Mouse (Mus musculus) heart, embryonic 13.5 days (tissue): ENCODE results near the gene Olfr6. TPM values are rescaled to one million over a fixed set of nuclear protein-coding genes. Genes with fewer than 3 reads are reported as not detected.
"Not testable (repeated sequence)": the region's sequence is repeated elsewhere in the genome, so short reads cannot be mapped to it uniquely, and the experiment has no call there.

Experiments
- ATAC-seq: fragments of 200-750 bp; cut with Nextera tagmentation; 2 replicates; pipeline ENCODE4 v1.8.0; 2017; ENCODE audit warnings: moderate TSS enrichment; ENCODE audit not compliant: insufficient number of reproducible peaks, low FRiP score, low TSS enrichment; ENCODE audit errors: extremely low read depth
- H3K27ac ChIP-seq: fragments of 300-500 bp; sonication (generic); replicated peaks from 2 replicates; pipeline ENCODE4 v1.5.1; 2015; ENCODE audit warnings: moderate library complexity, mild to moderate bottlenecking, inconsistent platforms
- H3K27me3 ChIP-seq: fragments of 300-500 bp; sonication (generic); replicated peaks from 2 replicates; pipeline ENCODE4 v1.6.1; 2015; ENCODE audit warnings: mild to moderate bottlenecking, inconsistent platforms
- H3K36me3 ChIP-seq: fragments of 300-500 bp; sonication (generic); 2 replicates; pipeline ENCODE4 v1.6.1; 2015; ENCODE audit warnings: mild to moderate bottlenecking, inconsistent platforms
- H3K4me1 ChIP-seq: fragments of 300-500 bp; sonication (generic); 2 replicates; pipeline ENCODE4 v1.6.1; 2015; ENCODE audit warnings: inconsistent platforms
- H3K4me2 ChIP-seq: fragments of 300-500 bp; sonication (generic); 2 replicates; pipeline ENCODE4 v1.6.1; 2015; ENCODE audit warnings: inconsistent platforms, mild to moderate bottlenecking, moderate library complexity
- H3K4me3 ChIP-seq: fragments of 300-500 bp; sonication (generic); 2 replicates; pipeline ENCODE4 v1.5.1; 2015; ENCODE audit warnings: moderate library complexity, mild to moderate bottlenecking, inconsistent platforms
- H3K9ac ChIP-seq: fragments of 300-500 bp; sonication (generic); 2 replicates; pipeline ENCODE4 v1.6.1; 2015; ENCODE audit warnings: inconsistent platforms, mild to moderate bottlenecking, moderate library complexity
- H3K9me3 ChIP-seq: fragments of 300-500 bp; sonication (generic); 2 replicates; pipeline ENCODE4 v1.6.1; 2016; ENCODE audit warnings: inconsistent platforms
- WGBS: fragments of 180-500 bp; shearing (Covaris S2); methylation state at CpG from one replicate; pipeline ENCODE4 v1.1.7; 2015; ENCODE audit warnings: mixed read lengths; 5-methylcytosine and 5-hydroxymethylcytosine counted together
- polyA plus RNA-seq: library from polyadenylated mRNA; unstranded; fragments of >200 nt; fragmentation: Nextera tagmentation; extraction: Ambion mirVana; gene quantifications from 2 replicates; pipeline ENCODE4 v1.2.1, GENCODE M21; 2015

Olfr6 gene
- not detected in 2 replicates for polyA plus RNA-seq

DNA sequence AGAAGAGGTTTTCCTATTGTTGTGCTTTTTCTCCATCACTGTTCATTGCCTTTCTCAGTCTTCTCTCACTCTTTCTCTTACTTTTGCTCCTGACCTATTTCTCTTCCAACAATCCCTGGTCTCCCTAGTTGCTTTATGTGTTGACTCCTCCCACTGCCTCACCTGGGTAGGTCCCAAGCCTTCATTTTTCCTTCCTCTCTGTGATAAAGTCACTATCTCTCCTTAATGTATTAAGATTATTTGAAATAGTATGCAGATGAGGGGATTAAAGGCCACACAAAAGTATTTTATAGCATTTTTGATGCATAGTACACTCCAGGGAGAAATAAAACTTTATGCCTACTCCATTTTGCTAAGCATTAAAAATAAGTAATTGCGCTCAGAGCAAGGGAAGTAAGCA lies at the start of gene Olfr6:
Gene Olfr6 (minus strand): TSS at position 101 of the 400 bp plus-strand sequence.
- no peak within 1 kb of the TSS for H3K4me2 ChIP-seq
- WGBS = 76% methylated on average over 1 of the region's 1 CpGs
- no peaks in the 10 kb centered on the region for H3K36me3 ChIP-seq
- no peak within 1 kb of the TSS for H3K9ac ChIP-seq
- H3K9me3 ChIP-seq = no peaks in the 10 kb centered on the region
- H3K27me3 ChIP-seq = no peaks in the 10 kb centered on the region
- ATAC-seq = no peak
- H3K27ac ChIP-seq = no peak within 1 kb of the TSS
- H3K4me1 ChIP-seq = no peaks in the 10 kb centered on the region
- H3K4me3 ChIP-seq = no peak within 1 kb of the TSS

DNA sequence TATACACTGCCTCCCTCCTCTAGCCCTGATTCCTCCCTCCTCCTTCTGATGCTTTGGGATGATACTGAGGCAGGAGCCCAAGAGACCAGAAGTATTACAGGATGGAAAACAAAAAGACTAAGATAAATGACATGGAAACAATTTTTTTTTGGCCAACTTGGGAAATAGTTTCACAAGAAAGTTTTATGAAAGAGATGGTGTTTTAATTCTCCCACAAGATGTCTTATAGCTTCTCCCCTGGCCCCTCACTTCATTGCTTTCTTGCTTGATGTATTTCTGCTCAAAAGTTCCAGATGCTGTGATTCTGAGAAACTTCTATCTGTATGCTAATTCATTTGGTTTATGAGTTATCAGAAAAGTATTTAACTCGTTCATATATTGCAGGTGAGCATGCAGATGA lies 42.2 kb upstream of the Olfr6 start, which contains the start of gene Olfr2:
Gene Olfr2 (minus strand): TSS at position 101 of the 400 bp plus-strand sequence.
- no peak within 1 kb of the TSS for H3K4me2 ChIP-seq
- ATAC-seq = no peak

DNA sequence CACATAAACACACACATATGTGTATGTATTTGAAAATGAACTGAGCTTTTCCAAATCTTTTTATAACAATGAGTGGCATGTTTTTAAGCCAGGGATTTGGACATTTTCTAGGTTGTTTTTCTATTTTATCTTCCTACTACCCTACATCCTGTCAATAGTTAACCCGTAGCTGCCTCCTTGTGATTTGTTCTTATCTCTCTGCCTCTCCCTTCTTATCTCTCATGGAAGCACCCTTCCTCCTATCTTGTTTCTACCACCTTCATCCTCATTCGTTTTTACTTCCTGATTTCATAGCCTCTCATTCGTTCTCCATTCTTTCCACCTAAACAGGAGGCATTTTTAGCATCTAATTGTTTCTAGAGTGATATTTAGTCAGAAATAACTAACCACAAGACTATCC lies 40.4 kb upstream of the Olfr6 start:
- H3K4me1 ChIP-seq = no peaks in the 10 kb centered on the region
- WGBS = 30% methylated on average over 3 of the region's 3 CpGs
- no peak overlapping the region for H3K4me2 ChIP-seq
- H3K27ac ChIP-seq = no peak overlapping the region
- no peak overlapping the region for H3K9ac ChIP-seq
- no peak for ATAC-seq
- no peaks in the 10 kb centered on the region for H3K9me3 ChIP-seq
- H3K4me3 ChIP-seq = no peak overlapping the region
- H3K27me3 ChIP-seq = no peaks in the 10 kb centered on the region
- H3K36me3 ChIP-seq = no peaks in the 10 kb centered on the region

More for the DNA sequence above, 42.2 kb upstream of the Olfr6 start, which contains the start of gene Olfr2:
- WGBS = 43% methylated on average over 1 of the region's 1 CpGs
- Histone ChIP-seq H3K9me3 (no peaks in the 10 kb centered on the region), H3K27me3 (no peaks in the 10 kb centered on the region), H3K9ac (no peak within 1 kb of the TSS), H3K27ac (no peak within 1 kb of the TSS), H3K4me1 (no peaks in the 10 kb centered on the region), H3K36me3 (no peaks in the 10 kb centered on the region), H3K4me3 (no peak within 1 kb of the TSS)

DNA sequence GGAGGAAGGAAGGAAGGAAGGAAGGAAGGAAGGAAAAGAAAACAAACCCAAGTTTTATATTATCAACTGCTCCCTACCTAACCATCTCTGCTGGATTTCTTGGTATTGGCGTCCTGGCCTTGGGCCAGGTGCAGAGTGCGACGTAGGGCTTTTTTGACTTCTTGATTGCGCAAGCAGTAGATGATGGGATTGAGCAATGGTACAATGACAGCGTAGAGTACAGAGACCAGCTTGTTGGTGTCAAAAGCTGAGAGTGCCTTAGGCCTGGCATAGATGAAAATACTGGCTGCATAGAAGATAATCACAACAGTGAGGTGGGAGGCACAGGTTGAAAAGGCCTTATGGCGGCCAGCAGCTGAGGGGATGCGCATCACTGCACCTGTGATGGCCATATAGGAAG lies 37.1 kb upstream of the Olfr6 start:
- Histone ChIP-seq H3K9ac (no peak overlapping the region), H3K4me2 (no peak overlapping the region), H3K36me3 (no peaks in the 10 kb centered on the region), H3K4me1 (no peaks in the 10 kb centered on the region), H3K4me3 (no peak overlapping the region), H3K27ac (no peak overlapping the region), H3K27me3 (no peaks in the 10 kb centered on the region), H3K9me3 (no peaks in the 10 kb centered on the region)
- WGBS = 81% methylated on average over 7 of the region's 7 CpGs
- no peak for ATAC-seq

DNA sequence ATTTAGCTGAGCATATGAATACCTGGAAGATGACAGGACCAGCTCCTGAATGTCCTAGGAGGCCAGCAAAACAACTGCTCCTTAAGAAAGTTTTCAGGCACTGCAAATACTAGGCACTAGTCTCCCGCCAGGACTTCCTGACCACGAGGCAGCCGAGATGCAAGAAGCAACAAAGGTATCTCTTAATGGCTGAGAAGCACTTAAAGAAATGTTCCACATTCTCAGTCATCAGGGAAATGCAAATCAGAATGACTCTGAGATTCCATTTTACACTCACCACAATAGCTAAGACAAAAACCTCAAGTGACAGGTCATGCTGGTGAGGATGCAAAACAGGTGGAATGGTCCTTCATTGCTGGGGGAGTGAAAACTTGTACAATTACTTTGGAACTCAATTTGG lies 21.5 kb upstream of the Olfr6 start:
- H3K27me3 ChIP-seq = no peaks in the 10 kb centered on the region
- H3K4me3 ChIP-seq = no peak overlapping the region
- peaks cover 3% of the 10 kb centered on the region; the same call in 1 of the 2 replicates for H3K9me3 ChIP-seq
- WGBS = 70% methylated on average over 3 of the region's 3 CpGs
- ATAC-seq = no peak
- H3K36me3 ChIP-seq = no peaks in the 10 kb centered on the region
- H3K4me1 ChIP-seq = no peaks in the 10 kb centered on the region
- H3K27ac ChIP-seq = no peak overlapping the region
- H3K9ac ChIP-seq = no peak overlapping the region
- H3K4me2 ChIP-seq = no peak overlapping the region

DNA sequence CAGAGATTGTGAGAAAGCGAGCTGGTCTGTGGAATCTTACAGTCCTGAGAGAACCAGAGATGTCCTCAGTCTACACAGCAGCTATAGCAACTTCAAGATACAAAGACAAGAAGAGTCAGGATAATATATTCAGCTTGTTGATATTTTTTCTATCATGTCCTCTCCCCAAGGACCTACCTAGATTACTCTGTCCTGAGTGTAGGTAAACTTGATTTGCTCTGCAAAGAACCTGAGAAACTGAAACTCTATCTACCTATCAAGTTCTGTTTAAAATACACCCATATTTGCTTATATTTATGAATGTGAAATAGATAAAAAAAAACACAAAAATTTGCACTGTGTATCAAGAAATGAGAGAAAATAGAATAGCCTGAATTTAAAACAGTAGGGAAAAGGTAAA lies 11.6 kb upstream of the Olfr6 start, which contains the start of gene Olfr711:
Gene Olfr711 (minus strand): TSS at position 101 of the 400 bp plus-strand sequence.
- H3K4me1 ChIP-seq = no peaks in the 10 kb centered on the region
- no peak within 1 kb of the TSS for H3K4me2 ChIP-seq
- ATAC-seq = no peak
- no peaks in the 10 kb centered on the region for H3K9me3 ChIP-seq
- H3K27me3 ChIP-seq = no peaks in the 10 kb centered on the region
- H3K27ac ChIP-seq = no peak within 1 kb of the TSS
- 43% methylated on average over 1 of the region's 1 CpGs for WGBS
- no peaks in the 10 kb centered on the region for H3K36me3 ChIP-seq
- H3K9ac ChIP-seq = no peak within 1 kb of the TSS
- no peak within 1 kb of the TSS for H3K4me3 ChIP-seq

DNA sequence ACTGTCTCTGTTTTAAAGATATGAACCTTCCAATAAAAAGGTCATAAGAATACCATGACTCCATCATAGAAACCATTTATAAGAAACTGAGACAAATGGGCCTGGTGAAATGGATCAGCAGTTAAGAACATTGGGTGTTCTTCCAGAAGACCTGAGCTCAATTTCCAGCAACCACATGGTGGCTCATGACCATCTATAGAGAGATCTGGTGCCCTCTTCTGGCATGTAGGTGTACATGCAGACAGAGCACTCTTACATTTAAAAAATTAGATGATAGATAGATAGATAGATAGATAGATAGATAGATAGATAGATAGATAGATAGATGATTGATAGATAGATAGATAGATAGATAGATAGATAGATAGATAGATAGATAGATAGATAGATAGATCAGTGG lies 3.8 kb upstream of the Olfr6 start:
- H3K4me2 ChIP-seq, H3K9me3 ChIP-seq, H3K9ac ChIP-seq, H3K4me3 ChIP-seq, H3K4me1 ChIP-seq, ATAC-seq, H3K27ac ChIP-seq, H3K36me3 ChIP-seq, H3K27me3 ChIP-seq: not testable (repeated sequence)

DNA sequence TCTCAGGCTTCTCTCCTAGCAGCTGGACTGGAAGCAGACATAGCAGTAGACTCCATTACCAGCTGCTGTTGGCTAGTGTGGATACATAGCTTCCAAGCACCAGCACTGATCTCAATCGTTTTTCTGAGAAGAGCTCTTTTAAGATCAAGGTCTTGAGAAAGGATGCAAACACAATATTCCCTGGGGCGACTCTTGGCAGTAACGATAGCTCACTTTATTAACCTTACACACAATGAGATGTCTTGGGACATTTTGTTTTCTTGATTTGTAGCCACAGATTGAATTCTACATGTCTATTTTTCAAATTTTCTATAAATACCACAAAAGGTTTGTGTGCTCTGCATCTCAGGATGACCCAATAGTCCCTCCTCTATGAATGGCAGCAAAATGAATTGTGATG lies 15.5 kb downstream of the Olfr6 start, which contains the start of gene Olfr710:
Gene Olfr710 (minus strand): TSS at position 101 of the 400 bp plus-strand sequence.
- H3K9me3 ChIP-seq = no peaks in the 10 kb centered on the region
- 65% methylated on average over 3 of the region's 3 CpGs for WGBS
- H3K4me3 ChIP-seq = no peak within 1 kb of the TSS
- H3K36me3 ChIP-seq = no peaks in the 10 kb centered on the region
- no peaks in the 10 kb centered on the region for H3K27me3 ChIP-seq
- ATAC-seq = no peak
- H3K27ac ChIP-seq = no peak within 1 kb of the TSS
- no peak within 1 kb of the TSS for H3K9ac ChIP-seq
- H3K4me2 ChIP-seq = no peak within 1 kb of the TSS
- no peaks in the 10 kb centered on the region for H3K4me1 ChIP-seq

DNA sequence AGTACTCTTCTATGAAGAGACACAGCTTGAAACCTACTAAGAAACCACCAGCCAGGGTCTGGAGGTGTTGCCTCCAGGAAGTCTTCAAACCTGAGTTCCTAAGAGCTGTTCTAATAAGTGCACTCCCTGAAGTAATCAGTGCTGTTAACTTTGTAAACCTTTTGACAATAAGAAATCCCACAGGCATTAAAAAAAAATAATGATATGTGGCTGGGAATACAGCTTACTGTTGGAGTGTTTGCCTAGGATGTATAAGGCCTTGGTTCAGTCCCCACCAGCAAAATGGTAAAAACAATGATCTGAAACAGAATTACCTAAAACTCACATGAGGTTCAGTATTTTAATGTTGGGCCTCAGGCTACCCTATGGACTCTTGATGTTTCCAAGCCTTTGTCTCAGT lies 31.6 kb downstream of the Olfr6 start, which contains the start of gene Olfr709-ps1:
Gene Olfr709-ps1 (minus strand): TSS at position 101 of the 400 bp plus-strand sequence.
- no peak for ATAC-seq
- no peak within 1 kb of the TSS for H3K4me2 ChIP-seq
- H3K27ac ChIP-seq = no peak within 1 kb of the TSS
- no peaks in the 10 kb centered on the region for H3K9me3 ChIP-seq
- H3K9ac ChIP-seq = no peak within 1 kb of the TSS
- no peaks in the 10 kb centered on the region for H3K36me3 ChIP-seq
- H3K27me3 ChIP-seq = no peaks in the 10 kb centered on the region
- no peak within 1 kb of the TSS for H3K4me3 ChIP-seq
- no peaks in the 10 kb centered on the region for H3K4me1 ChIP-seq

DNA sequence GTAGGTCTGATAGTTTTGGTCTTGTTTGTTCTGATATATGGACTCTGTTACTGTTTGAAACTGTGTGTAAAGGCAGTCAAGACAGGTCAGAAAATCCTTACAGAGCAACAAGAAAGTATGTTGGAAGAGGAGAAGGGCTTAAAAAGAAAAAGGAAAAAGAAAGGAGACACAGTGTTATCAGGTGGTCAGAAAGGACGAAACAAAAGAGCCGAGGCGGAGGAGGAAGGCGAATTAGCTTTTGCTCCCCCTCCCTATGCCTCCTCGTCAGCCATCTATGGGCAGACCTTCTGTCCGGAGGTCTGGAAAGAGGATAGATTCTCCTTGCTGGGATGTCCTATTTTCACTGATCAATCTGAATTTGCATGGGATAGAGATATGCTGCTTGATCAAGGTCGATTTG lies 42.8 kb downstream of the Olfr6 start:
- not testable (repeated sequence) for H3K27ac ChIP-seq, H3K4me1 ChIP-seq, H3K4me2 ChIP-seq, H3K36me3 ChIP-seq, H3K9ac ChIP-seq, H3K27me3 ChIP-seq, H3K9me3 ChIP-seq, ATAC-seq, H3K4me3 ChIP-seq
- WGBS = 86% methylated on average over 7 of the region's 7 CpGs

DNA sequence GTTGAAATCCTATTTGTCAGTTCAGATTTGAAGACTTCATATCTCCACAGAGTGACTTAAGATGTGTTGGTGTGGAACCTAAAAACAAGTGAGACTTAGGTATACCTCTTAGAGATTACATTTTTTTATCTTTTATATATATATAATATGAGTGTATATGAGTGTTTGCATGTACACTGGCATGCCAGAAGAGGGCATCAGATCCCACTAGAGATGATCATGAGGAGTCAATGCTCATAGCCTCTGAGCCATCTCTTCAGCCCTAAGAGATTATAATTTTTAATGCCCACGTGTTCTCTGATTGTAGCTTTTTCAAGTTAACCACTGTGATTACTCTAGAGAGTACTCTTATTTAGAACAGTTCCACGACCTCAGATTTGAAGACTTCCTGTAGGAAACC lies 56.1 kb downstream of the Olfr6 start, which contains the start of gene Olfr1532-ps1:
Gene Olfr1532-ps1 (plus strand): TSS at position 326 of the 400 bp plus-strand sequence.
- ATAC-seq = no peak
- H3K9me3 ChIP-seq = no peaks in the 10 kb centered on the region
- H3K4me2 ChIP-seq = no peak within 1 kb of the TSS
- H3K27ac ChIP-seq = no peak within 1 kb of the TSS
- 52% methylated on average over 2 of the region's 2 CpGs for WGBS
- no peaks in the 10 kb centered on the region for H3K27me3 ChIP-seq
- no peaks in the 10 kb centered on the region for H3K36me3 ChIP-seq
- no peaks in the 10 kb centered on the region for H3K4me1 ChIP-seq
- H3K9ac ChIP-seq = no peak within 1 kb of the TSS
- H3K4me3 ChIP-seq = no peak within 1 kb of the TSS
